Mouse (Mus musculus) megakaryocyte, embryonic 14.5 days (primary cell): ENCODE data around the gene Fbxo9.

ENCODE experiments used
- FLI1 ChIP-seq: IDR thresholded peaks from 2 replicates; pipeline ENCODE4 v1.6.1; 2012; ENCODE audit warnings: low read length, inconsistent platforms, mixed read lengths
- GATA1 ChIP-seq: IDR thresholded peaks from 3 replicates; pipeline ENCODE4 v1.6.1; 2012; ENCODE audit warnings: mixed read lengths, low read length, inconsistent platforms, borderline replicate concordance

GRCm38 (mm10) chr9:78035831-78036230 lies 73.0 kb downstream of the Fbxo9 start:
- TF ChIP-seq GATA1, result no peak
- no peak for TF ChIP-seq FLI1
